Mouse (Mus musculus): ENCODE measurements around the gene Lpcat1. TPM values are rescaled to one million over a fixed set of nuclear protein-coding genes. Genes with fewer than 3 reads are reported as not detected.

Gene Lpcat1
- total and polyA plus RNA-seq, 2 experiments from 2014 or later, result 7.7 to 22.2 TPM

DNA sequence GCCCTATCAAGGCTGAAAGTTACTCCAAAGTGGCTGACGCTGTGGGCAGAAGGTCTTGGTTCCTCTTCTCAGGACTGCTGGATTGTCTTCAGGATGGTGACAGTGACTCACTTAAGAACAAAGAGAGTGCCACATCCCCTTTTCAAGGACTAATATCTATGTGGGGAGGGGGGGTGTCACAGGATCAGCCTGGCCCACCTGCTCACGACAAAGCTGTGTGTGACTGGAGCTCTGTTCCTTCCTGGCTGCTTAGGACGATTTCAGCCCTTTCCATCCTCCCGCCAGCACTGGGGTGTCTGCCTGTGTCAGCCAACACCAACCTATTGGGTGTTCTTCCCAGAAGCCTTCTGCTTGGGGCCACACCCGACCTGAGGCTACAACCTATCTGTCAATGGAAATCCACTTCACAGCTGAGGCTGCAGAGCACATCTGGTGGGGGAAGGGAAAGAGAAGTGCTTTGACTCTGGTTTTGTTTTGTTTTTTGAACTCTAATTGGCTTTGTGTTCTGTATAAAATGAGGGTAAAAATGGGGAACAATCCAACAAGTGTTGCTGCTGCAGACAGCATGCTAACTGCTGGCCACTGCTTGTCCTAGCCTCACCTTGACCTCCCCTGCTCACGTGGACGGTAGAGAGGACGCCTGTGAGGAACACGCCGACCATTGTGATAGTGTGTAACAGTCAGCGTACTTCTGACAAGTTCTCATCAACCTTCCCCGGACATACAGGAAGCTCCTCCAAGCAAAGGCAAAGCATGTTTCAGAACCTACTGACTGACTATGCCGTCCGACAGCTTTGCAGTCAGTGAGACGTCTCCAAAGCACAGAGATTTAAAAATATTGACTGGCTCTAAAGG, 33.1 kb upstream of the Lpcat1 start:
- DNase-seq (ENCODE audit: low spot score) (no peak), ATAC-seq (ENCODE audit: insufficient read depth, low read depth) (no peak)
- Histone ChIP-seq H3K4me1 (ENCODE audit: control insufficient read depth, insufficient read depth) (no peaks in the 10 kb centered on the region), H3K27ac (ENCODE audit: low read depth) (no peak overlapping the region), H3K4me2 (ENCODE audit: low read depth, low read length) (no peak overlapping the region), H3K36me3 (replicated peaks; ENCODE audit: control insufficient read depth, insufficient read depth, low read length) (no peaks in the 10 kb centered on the region), H3K4me3 (ENCODE audit: low read depth, low read length) (no peak overlapping the region), H3K27me3 (ENCODE audit: control insufficient read depth, insufficient read depth, low read length) (no peaks in the 10 kb centered on the region), H3K9ac (replicated peaks; ENCODE audit: low read depth, low read length) (no peak overlapping the region), H3K9me3 (replicated peaks; ENCODE audit: control insufficient read depth, low read length) (no peaks in the 10 kb centered on the region)
- no peak for TF ChIP-seq EP300 (IDR thresholded peaks at IDR 0.05; ENCODE audit: low read depth)
- TF ChIP-seq CTCF (IDR thresholded peaks at IDR 0.05; ENCODE audit: low read depth), result no peak
- 60% methylated on average over 15 of the region's 15 CpGs for WGBS

DNA sequence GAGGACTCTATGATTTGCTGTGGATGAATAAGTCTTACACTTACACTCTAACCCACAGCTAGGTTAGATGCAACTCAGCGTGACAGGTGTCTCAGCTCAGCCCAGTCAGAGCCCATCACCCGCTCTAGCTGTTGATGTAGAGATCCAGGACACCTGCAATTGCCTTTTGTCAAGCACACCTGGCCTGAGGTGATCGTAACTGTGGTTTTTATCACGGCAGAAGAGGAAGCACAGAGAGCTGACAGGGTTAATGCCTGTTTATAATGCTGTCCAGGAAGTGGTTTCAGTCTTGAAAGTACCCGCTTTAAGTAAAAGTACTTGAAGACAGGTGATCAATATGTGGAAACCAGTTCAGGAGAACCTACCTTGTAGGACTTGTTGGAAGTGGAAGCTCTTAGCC, 32.3 kb upstream of the Lpcat1 start:
- Histone ChIP-seq H3K9me3 (replicated peaks; ENCODE audit: control insufficient read depth, low read length) (no peaks in the 10 kb centered on the region), H3K4me1 (ENCODE audit: control insufficient read depth, insufficient read depth) (no peaks in the 10 kb centered on the region), H3K4me3 (ENCODE audit: low read depth, low read length) (no peak overlapping the region), H3K9ac (replicated peaks; ENCODE audit: low read depth, low read length) (no peak overlapping the region), H3K36me3 (replicated peaks; ENCODE audit: control insufficient read depth, insufficient read depth, low read length) (no peaks in the 10 kb centered on the region), H3K27me3 (ENCODE audit: control insufficient read depth, insufficient read depth, low read length) (no peaks in the 10 kb centered on the region), H3K27ac (ENCODE audit: low read depth) (no peak overlapping the region), H3K4me2 (ENCODE audit: low read depth, low read length) (no peak overlapping the region)
- DNase-seq (ENCODE audit: low spot score) (no peak), ATAC-seq (ENCODE audit: insufficient read depth, low read depth) (no peak)
- TF ChIP-seq CTCF (IDR thresholded peaks at IDR 0.05; ENCODE audit: low read depth), result no peak
- 75% methylated on average over 5 of the region's 5 CpGs for WGBS

DNA sequence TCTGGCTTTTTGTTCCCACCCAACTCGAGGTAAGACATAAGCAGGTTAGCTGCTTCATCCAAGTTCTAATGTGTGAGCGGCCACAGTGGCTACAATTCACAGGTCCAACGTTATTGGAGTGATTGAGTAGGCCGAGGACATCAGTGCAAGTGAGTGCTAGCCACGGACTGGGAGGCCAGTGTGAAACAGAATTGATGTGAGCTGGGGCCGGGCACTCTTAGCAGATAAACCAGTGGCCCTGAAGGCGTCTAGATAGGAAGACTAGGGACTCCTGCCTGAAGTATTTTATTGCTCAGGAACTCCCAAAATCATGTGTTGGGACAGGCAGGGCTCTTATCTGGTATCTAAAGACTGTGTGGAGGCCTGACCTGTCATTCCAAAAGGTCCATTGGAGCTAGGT, 31.3 kb upstream of the Lpcat1 start:
- 75% methylated on average over 7 of the region's 7 CpGs for WGBS
- no peak for ATAC-seq (ENCODE audit: insufficient read depth, low read depth)

DNA sequence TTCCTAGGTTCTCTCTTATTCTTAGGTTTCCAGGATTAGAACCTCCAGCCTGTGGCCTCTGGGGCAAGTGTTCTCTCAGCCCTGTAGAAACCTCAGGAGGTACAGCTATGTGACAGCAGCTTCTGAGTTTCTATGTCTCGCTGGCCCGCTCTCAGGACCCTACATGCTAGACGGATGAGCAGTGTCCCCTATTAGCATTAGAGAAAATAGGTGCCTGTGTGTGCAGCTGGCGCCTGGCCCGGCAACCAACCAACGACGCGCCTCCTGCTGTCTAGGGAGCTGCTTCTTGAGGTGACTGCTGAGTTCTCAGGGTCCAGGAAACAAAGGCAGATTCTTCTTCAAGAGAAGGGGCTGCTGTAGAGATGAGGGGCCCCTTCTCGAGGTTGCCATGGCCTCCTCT, 27.9 kb upstream of the Lpcat1 start:
- Histone ChIP-seq H3K36me3 (replicated peaks; ENCODE audit: control insufficient read depth, insufficient read depth, low read length) (no peaks in the 10 kb centered on the region), H3K9ac (replicated peaks; ENCODE audit: low read depth, low read length) (no peak overlapping the region), H3K27me3 (ENCODE audit: control insufficient read depth, insufficient read depth, low read length) (no peaks in the 10 kb centered on the region), H3K4me2 (ENCODE audit: low read depth, low read length) (no peak overlapping the region), H3K4me3 (ENCODE audit: low read depth, low read length) (no peak overlapping the region), H3K9me3 (replicated peaks; ENCODE audit: control insufficient read depth, low read length) (no peaks in the 10 kb centered on the region), H3K4me1 (ENCODE audit: control insufficient read depth, insufficient read depth) (no peaks in the 10 kb centered on the region), H3K27ac (ENCODE audit: low read depth) (no peak overlapping the region)
- no peak for ATAC-seq (ENCODE audit: insufficient read depth, low read depth)
- 78% methylated on average over 9 of the region's 9 CpGs for WGBS
- TF ChIP-seq CTCF (IDR thresholded peaks at IDR 0.05; ENCODE audit: low read depth), result no peak
- no peak for TF ChIP-seq EP300 (IDR thresholded peaks at IDR 0.05; ENCODE audit: low read depth)
- DNase-seq (ENCODE audit: low spot score), result no peak

More for the DNA sequence above, 31.3 kb upstream of the Lpcat1 start:
- TF ChIP-seq EP300 (IDR thresholded peaks at IDR 0.05; ENCODE audit: low read depth) (no peak), CTCF (IDR thresholded peaks at IDR 0.05; ENCODE audit: low read depth) (no peak)
- Histone ChIP-seq H3K27ac (ENCODE audit: low read depth) (no peak overlapping the region), H3K4me3 (ENCODE audit: low read depth, low read length) (no peak overlapping the region), H3K4me1 (ENCODE audit: control insufficient read depth, insufficient read depth) (no peaks in the 10 kb centered on the region), H3K9me3 (replicated peaks; ENCODE audit: control insufficient read depth, low read length) (no peaks in the 10 kb centered on the region), H3K27me3 (ENCODE audit: control insufficient read depth, insufficient read depth, low read length) (no peaks in the 10 kb centered on the region), H3K36me3 (replicated peaks; ENCODE audit: control insufficient read depth, insufficient read depth, low read length) (no peaks in the 10 kb centered on the region), H3K9ac (replicated peaks; ENCODE audit: low read depth, low read length) (no peak overlapping the region), H3K4me2 (ENCODE audit: low read depth, low read length) (no peak overlapping the region)
- no peak for DNase-seq (ENCODE audit: low spot score)

DNA sequence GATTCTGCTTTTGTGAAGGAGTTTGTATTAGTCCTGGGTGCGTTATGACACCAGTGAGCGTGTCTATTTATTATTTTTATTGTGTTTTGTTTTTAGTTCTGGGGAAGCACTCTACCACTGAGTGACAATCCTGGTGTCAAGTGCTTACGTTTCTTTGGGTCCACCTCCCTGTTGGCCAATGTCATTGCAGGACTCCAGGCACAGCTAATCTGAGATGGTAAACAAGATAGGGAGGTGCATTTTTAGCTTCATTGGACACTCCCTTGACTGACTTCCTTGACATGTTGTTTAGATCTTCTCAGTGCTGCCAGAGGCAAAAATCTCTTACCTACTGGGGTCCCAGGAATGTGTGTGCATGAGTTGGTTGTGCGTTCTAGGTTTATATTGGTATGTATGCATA, 26.0 kb upstream of the Lpcat1 start:
- WGBS, result 85% methylated on average over 4 of the region's 4 CpGs
- TF ChIP-seq CTCF (IDR thresholded peaks at IDR 0.05; ENCODE audit: low read depth) (no peak), EP300 (IDR thresholded peaks at IDR 0.05; ENCODE audit: low read depth) (no peak)
- DNase-seq (ENCODE audit: low spot score), result no peak
- H3K27ac ChIP-seq (ENCODE audit: low read depth), result no peak overlapping the region
- no peaks in the 10 kb centered on the region for H3K9me3 ChIP-seq (replicated peaks; ENCODE audit: control insufficient read depth, low read length)
- H3K4me3 ChIP-seq (ENCODE audit: low read depth, low read length), result no peak overlapping the region
- no peak for ATAC-seq (ENCODE audit: insufficient read depth, low read depth)
- peaks cover 10% of the 10 kb centered on the region; the same call in 1 of the 2 replicates for H3K4me1 ChIP-seq (ENCODE audit: control insufficient read depth, insufficient read depth)
- no peak overlapping the region for H3K4me2 ChIP-seq (ENCODE audit: low read depth, low read length)
- no peaks in the 10 kb centered on the region for H3K27me3 ChIP-seq (ENCODE audit: control insufficient read depth, insufficient read depth, low read length)
- no peaks in the 10 kb centered on the region for H3K36me3 ChIP-seq (replicated peaks; ENCODE audit: control insufficient read depth, insufficient read depth, low read length)
- H3K9ac ChIP-seq (replicated peaks; ENCODE audit: low read depth, low read length), result no peak overlapping the region

DNA sequence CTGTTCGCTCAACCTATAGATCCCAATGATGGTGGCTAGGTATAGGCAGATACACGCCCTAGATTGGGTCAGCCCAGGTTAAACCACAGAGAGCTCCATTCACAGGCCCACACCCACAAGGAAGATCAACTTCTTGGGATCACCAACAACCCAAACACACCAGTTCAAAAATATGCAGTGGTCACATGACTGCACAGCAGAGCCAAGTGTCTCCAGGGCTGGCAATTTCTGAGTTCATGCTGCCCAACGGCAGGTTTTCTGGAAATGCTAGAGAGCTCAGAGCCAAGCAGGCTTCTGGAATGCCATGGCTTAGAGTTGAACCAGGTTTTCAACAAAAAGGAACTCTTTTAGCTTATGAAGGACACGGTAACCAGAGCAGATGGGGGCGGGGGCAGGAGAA, 25.3 kb upstream of the Lpcat1 start:
- ATAC-seq (ENCODE audit: insufficient read depth, low read depth) (no peak), DNase-seq (ENCODE audit: low spot score) (no peak)
- Histone ChIP-seq H3K4me2 (ENCODE audit: low read depth, low read length) (no peak overlapping the region), H3K4me3 (ENCODE audit: low read depth, low read length) (no peak overlapping the region), H3K9me3 (replicated peaks; ENCODE audit: control insufficient read depth, low read length) (no peaks in the 10 kb centered on the region), H3K27ac (ENCODE audit: low read depth) (no peak overlapping the region), H3K4me1 (ENCODE audit: control insufficient read depth, insufficient read depth) (peaks cover 17% of the 10 kb centered on the region; the same call in 1 of the 2 replicates), H3K36me3 (replicated peaks; ENCODE audit: control insufficient read depth, insufficient read depth, low read length) (no peaks in the 10 kb centered on the region), H3K27me3 (ENCODE audit: control insufficient read depth, insufficient read depth, low read length) (no peaks in the 10 kb centered on the region), H3K9ac (replicated peaks; ENCODE audit: low read depth, low read length) (no peak overlapping the region)
- TF ChIP-seq CTCF (IDR thresholded peaks at IDR 0.05; ENCODE audit: low read depth) (no peak), EP300 (IDR thresholded peaks at IDR 0.05; ENCODE audit: low read depth) (no peak)
- 80% methylated on average over 5 of the region's 5 CpGs for WGBS
